Mouse (Mus musculus): ENCODE measurements around the gene Gng4. TPM values are rescaled to one million over a fixed set of nuclear protein-coding genes. Genes with fewer than 3 reads are reported as not detected.
"Not testable (repeated sequence)": the region's sequence is repeated elsewhere in the genome, so short reads cannot be mapped to it uniquely, and the experiment has no call there.

Gng4 gene
- polyA plus RNA-seq, 1 experiment from 2014 or later, result 0.19 TPM

- no peak for ATAC-seq (replicated peaks; ENCODE audit: insufficient number of reproducible peaks, insufficient read depth, low FRiP score, low read depth)
- H3K36me3 ChIP-seq, result no peaks in the 10 kb centered on the region
- H3K9me3 ChIP-seq (replicated peaks), result no peaks in the 10 kb centered on the region
- WGBS, result 1% methylated on average over 30 of the region's 30 CpGs
- peak overlapping the region; percentile 57 for H3K4me3 ChIP-seq
- H3K27me3 ChIP-seq, result peaks cover 54% of the 10 kb centered on the region
- H3K27ac ChIP-seq, result no peak overlapping the region
- H3K9ac ChIP-seq, result no peak overlapping the region
- peak overlapping the region; percentile 95 for H3K4me2 ChIP-seq
- peaks cover 22% of the 10 kb centered on the region for H3K4me1 ChIP-seq (replicated peaks)
Measured at GRCm38 (mm10) chr13:13784981-13785783, 1.3 kb downstream of the Gng4 start.

GRCm38 (mm10) chr13:13786971-13787370, 3.1 kb downstream of the Gng4 start:
- no peaks in the 10 kb centered on the region for H3K9me3 ChIP-seq (replicated peaks)
- H3K4me1 ChIP-seq (replicated peaks), result peaks cover 22% of the 10 kb centered on the region
- no peak overlapping the region for H3K9ac ChIP-seq
- H3K4me3 ChIP-seq, result no peak overlapping the region
- peaks cover 46% of the 10 kb centered on the region for H3K27me3 ChIP-seq
- no peak overlapping the region for H3K4me2 ChIP-seq
- WGBS, result 87% methylated on average over 6 of the region's 6 CpGs
- ATAC-seq (replicated peaks; ENCODE audit: insufficient number of reproducible peaks, insufficient read depth, low FRiP score, low read depth), result no peak
- H3K27ac ChIP-seq, result no peak overlapping the region
- no peaks in the 10 kb centered on the region for H3K36me3 ChIP-seq

- Histone ChIP-seq H3K9ac (no peak overlapping the region), H3K4me2 (no peak overlapping the region), H3K36me3 (no peaks in the 10 kb centered on the region), H3K27ac (no peak overlapping the region), H3K27me3 (peaks cover 38% of the 10 kb centered on the region), H3K4me1 (replicated peaks) (peaks cover 22% of the 10 kb centered on the region), H3K9me3 (replicated peaks) (no peaks in the 10 kb centered on the region), H3K4me3 (no peak overlapping the region)
- 79% methylated on average over 4 of the region's 4 CpGs for WGBS
- no peak for ATAC-seq (replicated peaks; ENCODE audit: insufficient number of reproducible peaks, insufficient read depth, low FRiP score, low read depth)
Measured at GRCm38 (mm10) chr13:13788070-13788469, 4.2 kb downstream of the Gng4 start.

GRCm38 (mm10) chr13:13791981-13792380, 8.1 kb downstream of the Gng4 start:
- no peak for ATAC-seq (replicated peaks; ENCODE audit: insufficient number of reproducible peaks, insufficient read depth, low FRiP score, low read depth)
- Histone ChIP-seq H3K4me1 (replicated peaks) (no peaks in the 10 kb centered on the region), H3K4me3 (no peak overlapping the region), H3K4me2 (no peak overlapping the region), H3K27ac (no peak overlapping the region), H3K36me3 (no peaks in the 10 kb centered on the region), H3K9ac (no peak overlapping the region), H3K9me3 (replicated peaks) (no peaks in the 10 kb centered on the region), H3K27me3 (peaks cover under 1% of the 10 kb centered on the region)
- 71% methylated on average over 3 of the region's 3 CpGs for WGBS

- Histone ChIP-seq H3K4me2 (no peak overlapping the region), H3K36me3 (no peaks in the 10 kb centered on the region), H3K27me3 (no peaks in the 10 kb centered on the region), H3K9me3 (replicated peaks) (no peaks in the 10 kb centered on the region), H3K9ac (no peak overlapping the region), H3K4me3 (no peak overlapping the region), H3K4me1 (replicated peaks) (no peaks in the 10 kb centered on the region), H3K27ac (no peak overlapping the region)
- WGBS, result 31% methylated on average over 5 of the region's 5 CpGs
- ATAC-seq (replicated peaks; ENCODE audit: insufficient number of reproducible peaks, insufficient read depth, low FRiP score, low read depth), result no peak
Measured at GRCm38 (mm10) chr13:13795166-13795832, 11.4 kb downstream of the Gng4 start.

- Histone ChIP-seq H3K9ac (no peak overlapping the region), H3K4me3 (no peak overlapping the region), H3K4me1 (replicated peaks) (no peaks in the 10 kb centered on the region), H3K36me3 (no peaks in the 10 kb centered on the region), H3K27me3 (no peaks in the 10 kb centered on the region), H3K27ac (no peak overlapping the region), H3K9me3 (replicated peaks) (no peaks in the 10 kb centered on the region), H3K4me2 (no peak overlapping the region)
- 84% methylated on average over 1 of the region's 1 CpGs for WGBS
- ATAC-seq (replicated peaks; ENCODE audit: insufficient number of reproducible peaks, insufficient read depth, low FRiP score, low read depth), result no peak
Measured at GRCm38 (mm10) chr13:13796082-13796481, 12.2 kb downstream of the Gng4 start.

- H3K9me3 ChIP-seq (replicated peaks); H3K4me1 ChIP-seq (replicated peaks); H3K4me3 ChIP-seq; ATAC-seq (replicated peaks; ENCODE audit: insufficient number of reproducible peaks, insufficient read depth, low FRiP score, low read depth); H3K27me3 ChIP-seq; H3K36me3 ChIP-seq; H3K4me2 ChIP-seq; H3K9ac ChIP-seq; H3K27ac ChIP-seq: not testable (repeated sequence)
- WGBS, result 88% methylated on average over 12 of the region's 12 CpGs
Measured at GRCm38 (mm10) chr13:13797816-13798215, 14.0 kb downstream of the Gng4 start.

GRCm38 (mm10) chr13:13798775-13799174, 14.9 kb downstream of the Gng4 start:
- Histone ChIP-seq H3K4me2 (no peak overlapping the region), H3K4me3 (no peak overlapping the region), H3K9me3 (replicated peaks) (no peaks in the 10 kb centered on the region), H3K9ac (no peak overlapping the region), H3K27ac (no peak overlapping the region), H3K36me3 (no peaks in the 10 kb centered on the region), H3K4me1 (replicated peaks) (no peaks in the 10 kb centered on the region), H3K27me3 (no peaks in the 10 kb centered on the region)
- ATAC-seq (replicated peaks; ENCODE audit: insufficient number of reproducible peaks, insufficient read depth, low FRiP score, low read depth), result no peak
- 64% methylated on average over 8 of the region's 8 CpGs for WGBS

- peak; percentile 33; the same call in 1 of the 2 replicates for ATAC-seq (replicated peaks; ENCODE audit: insufficient number of reproducible peaks, insufficient read depth, low FRiP score, low read depth)
- Histone ChIP-seq H3K9me3 (replicated peaks) (no peaks in the 10 kb centered on the region), H3K4me3 (no peak overlapping the region), H3K9ac (no peak overlapping the region), H3K27ac (no peak overlapping the region), H3K36me3 (no peaks in the 10 kb centered on the region), H3K4me1 (replicated peaks) (no peaks in the 10 kb centered on the region), H3K27me3 (no peaks in the 10 kb centered on the region), H3K4me2 (no peak overlapping the region)
- WGBS, result 43% methylated on average over 11 of the region's 11 CpGs
Measured at GRCm38 (mm10) chr13:13808337-13809132, 24.7 kb downstream of the Gng4 start.

- no peaks in the 10 kb centered on the region for H3K27me3 ChIP-seq
- H3K4me2 ChIP-seq, result no peak overlapping the region
- no peak overlapping the region for H3K27ac ChIP-seq
- 72% methylated on average over 7 of the region's 7 CpGs for WGBS
- no peaks in the 10 kb centered on the region for H3K9me3 ChIP-seq (replicated peaks)
- no peak for ATAC-seq (replicated peaks; ENCODE audit: insufficient number of reproducible peaks, insufficient read depth, low FRiP score, low read depth)
- H3K4me3 ChIP-seq, result no peak overlapping the region
- no peak overlapping the region for H3K9ac ChIP-seq
- H3K4me1 ChIP-seq (replicated peaks), result no peaks in the 10 kb centered on the region
- H3K36me3 ChIP-seq, result no peaks in the 10 kb centered on the region
Measured at GRCm38 (mm10) chr13:13810885-13811284, 27.0 kb downstream of the Gng4 start.

- H3K4me2 ChIP-seq, result no peak overlapping the region
- H3K4me1 ChIP-seq (replicated peaks), result no peaks in the 10 kb centered on the region
- H3K9me3 ChIP-seq (replicated peaks), result no peaks in the 10 kb centered on the region
- no peaks in the 10 kb centered on the region for H3K27me3 ChIP-seq
- H3K4me3 ChIP-seq, result no peak overlapping the region
- no peaks in the 10 kb centered on the region for H3K36me3 ChIP-seq
- WGBS, result 61% methylated on average over 3 of the region's 3 CpGs
- ATAC-seq (replicated peaks; ENCODE audit: insufficient number of reproducible peaks, insufficient read depth, low FRiP score, low read depth), result no peak
- no peak overlapping the region for H3K9ac ChIP-seq
- H3K27ac ChIP-seq, result no peak overlapping the region
Measured at GRCm38 (mm10) chr13:13818696-13819095, 34.8 kb downstream of the Gng4 start.

Data from heart, embryonic 15.5 days (tissue).